Mouse (Mus musculus) C2C12 (cell line): ENCODE measurements at regions not wholly inside any gene's neighbourhood (a gene's known extent, or its start where the extent isn't known, plus 50 kb on each side); places are given as distances from the start of the nearest gene placed in this dataset.

ENCODE experiments used
- CEBPB ChIP-seq: IDR thresholded peaks from one replicate; pipeline ENCODE4 v1.6.1; 2011; ENCODE audit warnings: low read depth, mild to moderate bottlenecking, control low read depth, moderate library complexity
- CTCF ChIP-seq: IDR thresholded peaks from one replicate; pipeline ENCODE4 v1.5.1; 2011; ENCODE audit not compliant: control insufficient read depth, insufficient read depth, insufficient read length
- MAX ChIP-seq: IDR thresholded peaks from one replicate; pipeline ENCODE4 v1.6.1; 2011; ENCODE audit warnings: mild to moderate bottlenecking, control low read depth
- MYOD1 ChIP-seq: IDR thresholded peaks from one replicate; pipeline ENCODE4 v1.6.1; 2011; ENCODE audit warnings: low read depth; ENCODE audit not compliant: control insufficient read depth, insufficient read length
- MYOG ChIP-seq: IDR thresholded peaks from one replicate; pipeline ENCODE4 v1.6.1; 2011; ENCODE audit not compliant: control insufficient read depth, insufficient read length; ENCODE audit errors: extremely low read depth
- USF1 ChIP-seq: IDR thresholded peaks from one replicate; pipeline ENCODE4 v1.6.1; 2011; ENCODE audit warnings: low read depth, mild to moderate bottlenecking, control low read depth, moderate library complexity

GRCm38 (mm10) chr14:25387780-25388179, 71.2 kb upstream of the Zmiz1 start:
- TF ChIP-seq CTCF (no peak), USF1 (no peak), MYOG (no peak), CEBPB (no peak), MAX (no peak), MYOD1 (no peak)
